Mouse (Mus musculus) kidney, postnatal 25 days (tissue): ENCODE data around the gene Lrrc74b.

Source experiments
- DNase-seq, 2 experiments: peaks; one replicate each; pipeline ENCODE4 v3.0.0; 2021; ENCODE audit warnings: mixed read lengths in 2 of 2

The Lrrc74b gene

DNA sequence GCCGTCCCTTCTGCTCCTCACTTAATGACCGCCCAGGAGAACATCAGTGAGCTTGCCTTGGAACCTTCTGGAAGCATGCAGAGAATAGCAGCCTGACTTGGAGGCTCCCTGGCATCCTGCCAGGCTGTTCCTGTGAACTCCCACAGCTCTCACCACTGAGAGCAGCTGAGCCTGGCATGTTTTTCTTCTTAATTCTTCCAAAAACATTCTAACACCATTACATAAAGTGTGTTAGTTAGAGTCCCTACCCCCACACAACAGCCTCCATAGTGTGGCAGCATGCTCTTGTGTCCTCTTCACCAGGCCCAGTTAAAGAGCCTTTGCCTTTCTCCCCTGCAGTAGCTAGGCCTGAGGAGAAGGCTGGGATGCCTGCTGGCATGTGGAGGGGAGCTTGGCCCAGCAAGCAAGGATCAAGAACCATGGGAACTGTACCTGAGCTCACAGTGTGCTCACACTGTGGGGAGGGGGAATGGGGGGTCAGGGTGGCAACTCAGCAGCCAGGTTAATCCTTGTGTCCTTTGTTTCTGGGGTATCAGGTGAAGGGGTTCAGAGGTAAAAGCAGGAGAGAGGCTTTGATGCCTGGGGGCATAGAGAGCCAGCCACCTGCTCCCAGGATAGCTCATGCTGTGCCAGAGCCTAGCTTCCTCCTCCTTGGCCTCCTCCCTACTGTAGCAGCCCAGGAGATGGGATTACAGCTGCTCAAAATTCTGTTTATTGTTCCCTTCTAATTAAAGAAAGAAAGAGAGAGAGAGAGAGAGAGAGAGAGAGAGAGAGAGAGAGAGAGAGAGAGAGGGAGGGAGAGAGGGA is 64.3 kb downstream of the Lrrc74b start:
- DNase-seq, result peak; percentile 80 to 82
